Mouse (Mus musculus) 3T3-L1 (cell line): ENCODE measurements around the gene Igdcc3.

Source experiments
- DNase-seq: peaks from one replicate; pipeline ENCODE4 v3.0.0-alpha.2; 2015; ENCODE audit warnings: low read depth, low spot score

Igdcc3 gene

GRCm38 (mm10) chr9:65175939-65176871 is 35.2 kb downstream of the Igdcc3 start:
- DNase-seq: no peak

- no peak for DNase-seq
Observed at GRCm38 (mm10) chr9:65177497-65177896, 36.5 kb downstream of the Igdcc3 start.

- DNase-seq: no peak
Observed at GRCm38 (mm10) chr9:65177912-65178311, 36.9 kb downstream of the Igdcc3 start.

GRCm38 (mm10) chr9:65178336-65179213 is 37.6 kb downstream of the Igdcc3 start:
- DNase-seq: no peak

GRCm38 (mm10) chr9:65179817-65180624 is 39.0 kb downstream of the Igdcc3 start:
- DNase-seq: no peak

- peak; percentile 90 for DNase-seq
Observed at GRCm38 (mm10) chr9:65188599-65188998, 47.6 kb downstream of the Igdcc3 start.

- no peak for DNase-seq
Observed at GRCm38 (mm10) chr9:65190306-65190705, 49.3 kb downstream of the Igdcc3 start.

- DNase-seq: no peak
Observed at GRCm38 (mm10) chr9:65191389-65191754, 50.4 kb downstream of the Igdcc3 start.

- DNase-seq: no peak
Observed at GRCm38 (mm10) chr9:65191755-65192469, 50.9 kb downstream of the Igdcc3 start.

GRCm38 (mm10) chr9:65193214-65193613 is 52.2 kb downstream of the Igdcc3 start:
- DNase-seq: no peak

GRCm38 (mm10) chr9:65195053-65195452 is 54.1 kb downstream of the Igdcc3 start, which contains the start of gene Parp16:
Parp16 (plus strand) TSS chr9:65195353.
- DNase-seq: no peak

GRCm38 (mm10) chr9:65195621-65195981 is 54.6 kb downstream of the Igdcc3 start:
- no peak for DNase-seq

- DNase-seq: peak; percentile 94
Observed at GRCm38 (mm10) chr9:65195982-65196737, 55.2 kb downstream of the Igdcc3 start.

GRCm38 (mm10) chr9:65196738-65197569 is 56.0 kb downstream of the Igdcc3 start:
- peak; percentile 85 for DNase-seq

- DNase-seq: peak; percentile 51
Observed at GRCm38 (mm10) chr9:65197826-65198225, 56.8 kb downstream of the Igdcc3 start.

- DNase-seq: no peak
Observed at GRCm38 (mm10) chr9:65199723-65200122, 58.7 kb downstream of the Igdcc3 start.

- DNase-seq: peak; percentile 96
Observed at GRCm38 (mm10) chr9:65200606-65201005, 59.6 kb downstream of the Igdcc3 start.

- DNase-seq: peak; percentile 94
Observed at GRCm38 (mm10) chr9:65201021-65201380, 60.0 kb downstream of the Igdcc3 start.
